Mouse (Mus musculus): Measurements from ENCODE around the gene Supt3. TPM values are rescaled to one million over a fixed set of nuclear protein-coding genes. Genes with fewer than 3 reads are reported as not detected.

Supt3 gene
- polyA plus RNA-seq, 1 experiment from 2014 or later = 27.3 TPM

- 93% methylated on average over 6 of the region's 6 CpGs for WGBS
- Histone ChIP-seq H3K27ac (ENCODE audit: low read depth, low read length) (no peak overlapping the region), H3K4me2 (ENCODE audit: low read length) (no peak overlapping the region), H3K9me3 (ENCODE audit: control insufficient read depth, low read length) (no peaks in the 10 kb centered on the region), H3K9ac (ENCODE audit: low read depth, low read length) (no peak overlapping the region), H3K27me3 (replicated peaks; ENCODE audit: control insufficient read depth, insufficient read depth, low read length) (no peaks in the 10 kb centered on the region), H3K4me3 (ENCODE audit: low read length) (no peak overlapping the region), H3K4me1 (ENCODE audit: control insufficient read depth, insufficient read depth, low read depth, low read length) (no peaks in the 10 kb centered on the region), H3K36me3 (ENCODE audit: control insufficient read depth, insufficient read depth, low read length) (no peaks in the 10 kb centered on the region)
- ATAC-seq = no peak
These were observed 86.2 kb downstream of the Supt3 start for GRCm38 (mm10) chr17:44863165-44863564.

- 68% methylated on average over 1 of the region's 1 CpGs for WGBS
- H3K27me3 ChIP-seq (replicated peaks; ENCODE audit: control insufficient read depth, insufficient read depth, low read length) = no peaks in the 10 kb centered on the region
- no peak overlapping the region for H3K9ac ChIP-seq (ENCODE audit: low read depth, low read length)
- H3K4me2 ChIP-seq (ENCODE audit: low read length) = no peak overlapping the region
- H3K4me1 ChIP-seq (ENCODE audit: control insufficient read depth, insufficient read depth, low read depth, low read length) = no peaks in the 10 kb centered on the region
- ATAC-seq = no peak
- H3K9me3 ChIP-seq (ENCODE audit: control insufficient read depth, low read length) = no peaks in the 10 kb centered on the region
- H3K4me3 ChIP-seq (ENCODE audit: low read length) = no peak overlapping the region
- no peak overlapping the region for H3K27ac ChIP-seq (ENCODE audit: low read depth, low read length)
- no peaks in the 10 kb centered on the region for H3K36me3 ChIP-seq (ENCODE audit: control insufficient read depth, insufficient read depth, low read length)
These were observed 116.6 kb downstream of the Supt3 start for GRCm38 (mm10) chr17:44893592-44893991.

DNA sequence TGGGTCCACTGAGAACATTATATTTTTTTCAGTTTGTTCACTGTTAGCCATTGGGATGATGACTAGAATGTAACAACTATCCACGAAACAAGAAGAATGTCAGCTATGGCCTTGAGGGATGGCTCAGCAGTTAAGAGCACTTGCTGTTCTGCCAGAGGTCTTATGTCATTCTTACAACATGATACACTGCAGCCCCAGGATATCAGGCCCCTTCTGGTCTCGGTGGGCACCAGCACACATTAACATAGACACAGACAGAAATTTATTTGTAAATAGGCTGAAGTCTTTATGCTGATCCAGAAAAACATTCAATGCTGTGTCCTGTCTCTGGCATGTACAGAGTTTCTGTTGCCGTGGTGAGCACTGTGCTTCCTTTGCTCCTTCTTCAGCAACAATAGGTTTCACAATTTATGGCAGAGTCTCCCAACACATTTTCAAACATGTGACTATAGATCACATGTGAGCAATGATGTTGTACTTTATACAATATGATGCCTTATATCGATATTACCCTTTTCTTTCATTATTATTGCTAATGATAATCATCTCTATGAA lies 166.7 kb downstream of the Supt3 start:
- H3K27ac ChIP-seq (ENCODE audit: low read depth, low read length) = no peak overlapping the region
- no peaks in the 10 kb centered on the region for H3K36me3 ChIP-seq (ENCODE audit: control insufficient read depth, insufficient read depth, low read length)
- no peak overlapping the region for H3K9ac ChIP-seq (ENCODE audit: low read depth, low read length)
- ATAC-seq = no peak
- H3K4me3 ChIP-seq (ENCODE audit: low read length) = no peak overlapping the region
- no peaks in the 10 kb centered on the region for H3K4me1 ChIP-seq (ENCODE audit: control insufficient read depth, insufficient read depth, low read depth, low read length)
- 65% methylated on average over 4 of the region's 4 CpGs for WGBS
- H3K27me3 ChIP-seq (replicated peaks; ENCODE audit: control insufficient read depth, insufficient read depth, low read length) = no peaks in the 10 kb centered on the region
- no peak overlapping the region for H3K4me2 ChIP-seq (ENCODE audit: low read length)
- no peaks in the 10 kb centered on the region for H3K9me3 ChIP-seq (ENCODE audit: control insufficient read depth, low read length)

DNA sequence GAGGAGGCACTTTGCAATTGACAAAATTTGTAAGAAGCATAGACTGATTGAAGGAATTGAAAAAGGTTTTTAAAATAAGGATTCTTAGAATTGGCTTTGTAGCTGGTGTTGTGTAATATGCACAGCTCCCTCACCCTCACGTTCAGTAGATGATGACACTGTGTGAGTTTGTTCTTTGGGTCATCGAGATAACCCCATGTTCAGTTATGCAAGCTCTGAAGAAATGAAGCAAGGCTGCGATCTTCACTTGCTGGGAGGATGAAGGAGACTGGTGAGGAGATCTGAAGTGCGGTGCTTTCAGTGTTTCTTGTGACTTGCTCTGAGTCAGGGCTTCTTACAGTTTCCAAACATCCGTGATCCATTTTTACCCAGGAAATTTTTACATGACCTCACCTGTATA lies 168.4 kb downstream of the Supt3 start:
- 91% methylated on average over 5 of the region's 5 CpGs for WGBS
- no peak for ATAC-seq
- no peaks in the 10 kb centered on the region for H3K36me3 ChIP-seq (ENCODE audit: control insufficient read depth, insufficient read depth, low read length)

DNA sequence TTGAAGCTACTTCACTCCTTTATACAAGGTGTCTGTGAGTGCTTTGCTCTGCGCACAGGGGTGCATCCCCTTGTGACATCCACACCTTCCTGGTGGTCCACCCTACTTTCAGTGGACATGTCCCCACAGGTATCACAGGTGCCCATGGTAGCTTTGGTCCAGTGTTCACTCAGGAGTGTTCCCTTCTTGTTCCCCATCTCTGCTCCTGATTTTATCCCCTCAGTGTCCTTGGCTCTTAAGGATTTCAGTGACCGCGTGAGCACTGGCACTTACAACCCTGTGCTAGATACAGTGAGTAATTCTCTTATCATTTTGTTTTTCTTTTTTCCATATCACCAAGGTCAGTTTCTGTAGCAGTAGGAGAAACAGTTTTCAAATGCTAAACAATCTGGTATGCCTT lies 171.4 kb downstream of the Supt3 start:
- Histone ChIP-seq H3K9ac (ENCODE audit: low read depth, low read length) (no peak overlapping the region), H3K4me3 (ENCODE audit: low read length) (no peak overlapping the region), H3K27me3 (replicated peaks; ENCODE audit: control insufficient read depth, insufficient read depth, low read length) (no peaks in the 10 kb centered on the region), H3K4me2 (ENCODE audit: low read length) (no peak overlapping the region), H3K27ac (ENCODE audit: low read depth, low read length) (no peak overlapping the region), H3K9me3 (ENCODE audit: control insufficient read depth, low read length) (no peaks in the 10 kb centered on the region), H3K36me3 (ENCODE audit: control insufficient read depth, insufficient read depth, low read length) (no peaks in the 10 kb centered on the region), H3K4me1 (ENCODE audit: control insufficient read depth, insufficient read depth, low read depth, low read length) (no peaks in the 10 kb centered on the region)
- no peak for ATAC-seq
- WGBS = 98% methylated on average over 3 of the region's 3 CpGs

More for the DNA sequence above, 168.4 kb downstream of the Supt3 start:
- Histone ChIP-seq H3K27me3 (replicated peaks; ENCODE audit: control insufficient read depth, insufficient read depth, low read length) (no peaks in the 10 kb centered on the region), H3K9ac (ENCODE audit: low read depth, low read length) (no peak overlapping the region), H3K9me3 (ENCODE audit: control insufficient read depth, low read length) (no peaks in the 10 kb centered on the region), H3K4me3 (ENCODE audit: low read length) (no peak overlapping the region), H3K4me1 (ENCODE audit: control insufficient read depth, insufficient read depth, low read depth, low read length) (no peaks in the 10 kb centered on the region), H3K27ac (ENCODE audit: low read depth, low read length) (no peak overlapping the region), H3K4me2 (ENCODE audit: low read length) (no peak overlapping the region)

- H3K4me3 ChIP-seq (ENCODE audit: low read length) = no peak overlapping the region
- no peaks in the 10 kb centered on the region for H3K9me3 ChIP-seq (ENCODE audit: control insufficient read depth, low read length)
- H3K4me1 ChIP-seq (ENCODE audit: control insufficient read depth, insufficient read depth, low read depth, low read length) = no peaks in the 10 kb centered on the region
- no peaks in the 10 kb centered on the region for H3K36me3 ChIP-seq (ENCODE audit: control insufficient read depth, insufficient read depth, low read length)
- WGBS = 98% methylated on average over 2 of the region's 2 CpGs
- H3K4me2 ChIP-seq (ENCODE audit: low read length) = no peak overlapping the region
- ATAC-seq = no peak
- H3K27me3 ChIP-seq (replicated peaks; ENCODE audit: control insufficient read depth, insufficient read depth, low read length) = no peaks in the 10 kb centered on the region
- H3K9ac ChIP-seq (ENCODE audit: low read depth, low read length) = no peak overlapping the region
- H3K27ac ChIP-seq (ENCODE audit: low read depth, low read length) = no peak overlapping the region
These were observed 179.7 kb downstream of the Supt3 start for GRCm38 (mm10) chr17:44956671-44957070.

GRCm38 (mm10) chr17:44963051-44963798 lies 186.3 kb downstream of the Supt3 start:
- H3K27ac ChIP-seq (ENCODE audit: low read depth, low read length) = no peak overlapping the region
- no peak for ATAC-seq
- no peak overlapping the region for H3K4me2 ChIP-seq (ENCODE audit: low read length)
- H3K36me3 ChIP-seq (ENCODE audit: control insufficient read depth, insufficient read depth, low read length) = no peaks in the 10 kb centered on the region
- H3K9ac ChIP-seq (ENCODE audit: low read depth, low read length) = no peak overlapping the region
- 59% methylated on average over 6 of the region's 6 CpGs for WGBS
- H3K9me3 ChIP-seq (ENCODE audit: control insufficient read depth, low read length) = no peaks in the 10 kb centered on the region
- no peaks in the 10 kb centered on the region for H3K27me3 ChIP-seq (replicated peaks; ENCODE audit: control insufficient read depth, insufficient read depth, low read length)
- no peaks in the 10 kb centered on the region for H3K4me1 ChIP-seq (ENCODE audit: control insufficient read depth, insufficient read depth, low read depth, low read length)
- H3K4me3 ChIP-seq (ENCODE audit: low read length) = no peak overlapping the region

- Histone ChIP-seq H3K27ac (ENCODE audit: low read depth, low read length) (no peak overlapping the region), H3K9me3 (ENCODE audit: control insufficient read depth, low read length) (no peaks in the 10 kb centered on the region), H3K27me3 (replicated peaks; ENCODE audit: control insufficient read depth, insufficient read depth, low read length) (no peaks in the 10 kb centered on the region), H3K4me3 (ENCODE audit: low read length) (no peak overlapping the region), H3K4me2 (ENCODE audit: low read length) (no peak overlapping the region), H3K9ac (ENCODE audit: low read depth, low read length) (no peak overlapping the region), H3K4me1 (ENCODE audit: control insufficient read depth, insufficient read depth, low read depth, low read length) (no peaks in the 10 kb centered on the region), H3K36me3 (ENCODE audit: control insufficient read depth, insufficient read depth, low read length) (no peaks in the 10 kb centered on the region)
- ATAC-seq = no peak
- WGBS = 88% methylated on average over 1 of the region's 1 CpGs
These were observed 190.2 kb downstream of the Supt3 start for GRCm38 (mm10) chr17:44967186-44967585.

GRCm38 (mm10) chr17:44970255-44970654 lies 193.3 kb downstream of the Supt3 start:
- ATAC-seq = no peak
- H3K4me2 ChIP-seq (ENCODE audit: low read length) = no peak overlapping the region
- no peaks in the 10 kb centered on the region for H3K27me3 ChIP-seq (replicated peaks; ENCODE audit: control insufficient read depth, insufficient read depth, low read length)
- no peak overlapping the region for H3K4me3 ChIP-seq (ENCODE audit: low read length)
- H3K9me3 ChIP-seq (ENCODE audit: control insufficient read depth, low read length) = no peaks in the 10 kb centered on the region
- H3K27ac ChIP-seq (ENCODE audit: low read depth, low read length) = no peak overlapping the region
- H3K36me3 ChIP-seq (ENCODE audit: control insufficient read depth, insufficient read depth, low read length) = no peaks in the 10 kb centered on the region
- H3K4me1 ChIP-seq (ENCODE audit: control insufficient read depth, insufficient read depth, low read depth, low read length) = no peaks in the 10 kb centered on the region
- WGBS = 92% methylated on average over 3 of the region's 3 CpGs
- no peak overlapping the region for H3K9ac ChIP-seq (ENCODE audit: low read depth, low read length)

All from hindbrain, embryonic 16.5 days (tissue).